Mouse (Mus musculus) limb, embryonic 15.5 days (tissue): ENCODE data around the gene Dapk2. TPM values are rescaled to one million over a fixed set of nuclear protein-coding genes. Genes with fewer than 3 reads are reported as not detected.

Experiments
- ATAC-seq: fragments of 200-750 bp; cut with Nextera tagmentation; 2 replicates; pipeline ENCODE4 v1.8.0; 2017; ENCODE audit warnings: low read depth, moderate TSS enrichment; ENCODE audit not compliant: insufficient number of reproducible peaks, low FRiP score, low TSS enrichment
- H3K27ac ChIP-seq: fragments of 300-500 bp; sonication (generic); 2 replicates; pipeline ENCODE4 v1.5.1; 2015; ENCODE audit warnings: moderate library complexity, mild to moderate bottlenecking, inconsistent platforms
- H3K27me3 ChIP-seq: fragments of 300-500 bp; sonication (generic); 2 replicates; pipeline ENCODE4 v1.6.1; 2015; ENCODE audit warnings: inconsistent platforms
- H3K36me3 ChIP-seq: fragments of 300-500 bp; sonication (generic); 2 replicates; pipeline ENCODE4 v1.6.1; 2015; ENCODE audit warnings: inconsistent platforms
- H3K4me1 ChIP-seq: fragments of 300-500 bp; sonication (generic); 2 replicates; pipeline ENCODE4 v1.6.1; 2015; ENCODE audit warnings: inconsistent platforms
- H3K4me2 ChIP-seq: fragments of 300-500 bp; sonication (generic); 2 replicates; pipeline ENCODE4 v1.6.1; 2015; ENCODE audit warnings: mild to moderate bottlenecking, inconsistent platforms
- H3K4me3 ChIP-seq: fragments of 300-500 bp; sonication (generic); 2 replicates; pipeline ENCODE4 v1.5.1; 2015; ENCODE audit warnings: mild to moderate bottlenecking, inconsistent platforms
- H3K9ac ChIP-seq: fragments of 300-500 bp; sonication (generic); 2 replicates; pipeline ENCODE4 v1.6.1; 2015; ENCODE audit warnings: inconsistent platforms
- H3K9me3 ChIP-seq: fragments of 300-500 bp; sonication (generic); 2 replicates; pipeline ENCODE4 v1.6.1; 2016; ENCODE audit warnings: inconsistent platforms
- WGBS: fragments of 180-500 bp; shearing (Covaris S2); methylation state at CpG from one replicate; pipeline ENCODE4 v1.1.7; 2015; 5-methylcytosine and 5-hydroxymethylcytosine counted together
- polyA plus RNA-seq: library from polyadenylated mRNA; unstranded; fragments of >200 nt; fragmentation: Nextera tagmentation; extraction: Ambion mirVana; gene quantifications from 2 replicates; pipeline ENCODE4 v1.2.1, GENCODE M21; 2015

Gene Dapk2
- polyA plus RNA-seq, 1 experiment from 2014 or later: 4.6 TPM

DNA sequence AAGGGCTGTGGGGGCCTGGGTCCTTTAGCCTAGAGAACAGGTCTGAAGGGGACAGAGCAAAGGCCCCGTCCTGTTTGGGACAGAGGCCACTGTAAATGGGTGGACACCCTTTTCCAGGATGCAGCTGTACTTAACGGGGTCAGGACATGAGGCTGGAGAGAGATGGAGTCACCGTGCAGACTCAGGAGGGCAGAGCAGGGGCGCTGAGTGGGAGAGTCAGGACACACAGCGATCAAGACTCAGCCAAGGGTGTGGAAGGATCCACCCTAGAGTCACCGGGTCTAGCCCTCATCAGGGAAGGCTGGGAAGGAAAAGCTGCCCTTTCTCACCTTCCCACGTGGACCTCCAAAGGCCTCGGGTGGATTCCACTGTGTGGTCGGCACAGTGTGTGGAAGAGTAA is 6.0 kb upstream of the Dapk2 start:
- Histone ChIP-seq H3K4me1 (no peaks in the 10 kb centered on the region), H3K9me3 (no peaks in the 10 kb centered on the region), H3K4me3 (no peak overlapping the region), H3K27ac (no peak overlapping the region), H3K9ac (no peak overlapping the region), H3K4me2 (no peak overlapping the region), H3K27me3 (peaks cover 6% of the 10 kb centered on the region; the same call in 1 of the 2 replicates), H3K36me3 (no peaks in the 10 kb centered on the region)
- WGBS: 65% methylated on average over 9 of the region's 9 CpGs
- no peak for ATAC-seq

DNA sequence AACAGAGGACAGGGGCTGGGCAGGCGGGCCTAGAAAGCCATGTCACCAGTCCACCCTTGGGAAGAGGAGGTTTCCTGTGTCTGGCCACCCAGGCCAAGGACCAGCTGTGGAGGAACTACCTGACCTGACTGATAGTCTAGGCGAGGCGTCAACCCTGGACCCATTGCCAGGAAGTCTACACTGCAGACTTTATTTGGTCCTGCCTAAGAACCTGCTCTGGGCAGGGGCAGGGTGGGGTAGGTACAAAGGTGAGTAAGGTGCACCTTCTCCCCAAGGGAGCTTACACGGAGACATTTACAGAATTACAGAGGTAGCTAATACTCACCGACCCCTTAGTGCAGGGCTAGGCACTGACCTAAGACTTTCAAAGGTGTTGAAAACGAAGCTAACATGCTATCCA is 4.4 kb upstream of the Dapk2 start:
- H3K36me3 ChIP-seq: no peaks in the 10 kb centered on the region
- H3K27ac ChIP-seq: no peak overlapping the region
- no peak for ATAC-seq
- H3K4me1 ChIP-seq: peaks cover 10% of the 10 kb centered on the region; the same call in 1 of the 2 replicates
- H3K9me3 ChIP-seq: no peaks in the 10 kb centered on the region
- no peak overlapping the region for H3K9ac ChIP-seq
- H3K27me3 ChIP-seq: peaks cover 22% of the 10 kb centered on the region
- H3K4me2 ChIP-seq: no peak overlapping the region
- no peak overlapping the region for H3K4me3 ChIP-seq
- 84% methylated on average over 6 of the region's 6 CpGs for WGBS

DNA sequence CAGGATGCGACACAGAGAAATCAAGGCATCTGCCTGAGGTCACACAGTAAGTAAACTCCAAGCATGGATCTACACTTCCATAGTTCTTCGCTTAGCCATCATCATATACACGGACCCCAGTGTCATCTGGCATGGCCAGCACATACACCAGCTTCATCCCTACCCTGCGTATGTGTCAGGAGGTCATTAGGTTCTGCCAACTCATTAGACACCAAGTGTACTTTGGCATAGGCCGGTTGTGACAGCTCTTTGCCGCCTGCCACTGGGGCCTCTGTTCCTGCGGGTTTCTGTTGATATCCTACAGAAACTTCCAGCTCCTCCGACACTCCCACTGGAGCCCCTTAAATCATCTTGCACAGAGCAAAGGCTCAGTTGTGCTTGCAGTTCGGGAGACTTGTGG is 4.0 kb upstream of the Dapk2 start:
- Histone ChIP-seq H3K9me3 (no peaks in the 10 kb centered on the region), H3K4me2 (no peak overlapping the region), H3K27ac (no peak overlapping the region), H3K9ac (no peak overlapping the region), H3K4me3 (no peak overlapping the region), H3K27me3 (peaks cover 26% of the 10 kb centered on the region), H3K36me3 (no peaks in the 10 kb centered on the region), H3K4me1 (peaks cover 10% of the 10 kb centered on the region; the same call in 1 of the 2 replicates)
- WGBS: 90% methylated on average over 9 of the region's 9 CpGs
- no peak for ATAC-seq

DNA sequence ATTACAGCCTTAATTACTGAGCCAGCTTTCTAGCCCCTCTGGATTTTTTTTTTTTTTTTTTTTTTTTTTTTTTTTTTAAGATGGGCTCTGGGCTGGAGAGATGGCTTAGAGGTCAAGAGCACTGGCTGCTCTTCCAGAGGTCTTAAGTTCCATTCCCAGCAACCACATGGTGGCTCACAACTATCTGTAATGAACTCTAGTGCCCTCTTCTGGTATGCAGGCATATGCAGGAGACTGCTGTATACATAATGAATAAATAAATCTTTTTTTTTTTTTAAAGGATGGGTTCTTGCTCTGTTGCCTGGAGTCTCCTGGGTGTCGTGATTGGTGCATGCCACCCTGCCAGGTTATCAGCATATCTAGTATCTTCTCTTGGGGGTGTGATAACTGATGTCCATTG is 2.5 kb upstream of the Dapk2 start:
- H3K9me3 ChIP-seq: no peaks in the 10 kb centered on the region
- H3K36me3 ChIP-seq: no peaks in the 10 kb centered on the region
- no peak overlapping the region for H3K4me2 ChIP-seq
- peaks cover 10% of the 10 kb centered on the region; the same call in 1 of the 2 replicates for H3K4me1 ChIP-seq
- no peak overlapping the region for H3K27ac ChIP-seq
- ATAC-seq: no peak
- no peak overlapping the region for H3K4me3 ChIP-seq
- H3K9ac ChIP-seq: no peak overlapping the region
- 81% methylated on average over 1 of the region's 1 CpGs for WGBS
- peaks cover 32% of the 10 kb centered on the region for H3K27me3 ChIP-seq

DNA sequence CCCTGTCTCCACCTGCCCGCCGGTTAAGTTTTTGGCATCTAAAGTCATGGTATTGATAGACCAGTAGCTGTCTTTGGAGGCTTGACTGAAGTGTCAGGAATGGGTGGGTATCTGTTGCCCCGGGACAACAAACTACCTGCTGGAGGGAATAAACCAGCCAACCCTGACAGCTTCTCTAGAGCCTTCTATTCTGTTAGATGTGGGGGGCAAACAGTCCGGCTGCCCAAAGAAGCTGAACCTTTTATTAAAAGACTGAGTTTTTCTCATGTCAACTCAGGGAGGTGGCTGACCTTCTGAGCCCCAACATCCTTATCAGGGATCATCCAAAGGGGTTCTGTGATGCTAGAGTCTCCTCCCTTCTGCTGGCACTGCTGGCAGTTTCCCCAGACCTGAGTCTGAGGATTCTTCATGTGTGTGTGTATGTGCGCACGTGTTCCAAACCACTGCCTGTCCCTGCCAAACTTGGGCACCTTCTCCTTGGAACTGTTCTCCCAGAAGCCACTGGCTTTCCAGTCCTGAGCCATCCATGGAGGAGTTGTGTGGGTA is 935 bp downstream of the Dapk2 start:
- H3K4me2 ChIP-seq: no peak overlapping the region

DNA sequence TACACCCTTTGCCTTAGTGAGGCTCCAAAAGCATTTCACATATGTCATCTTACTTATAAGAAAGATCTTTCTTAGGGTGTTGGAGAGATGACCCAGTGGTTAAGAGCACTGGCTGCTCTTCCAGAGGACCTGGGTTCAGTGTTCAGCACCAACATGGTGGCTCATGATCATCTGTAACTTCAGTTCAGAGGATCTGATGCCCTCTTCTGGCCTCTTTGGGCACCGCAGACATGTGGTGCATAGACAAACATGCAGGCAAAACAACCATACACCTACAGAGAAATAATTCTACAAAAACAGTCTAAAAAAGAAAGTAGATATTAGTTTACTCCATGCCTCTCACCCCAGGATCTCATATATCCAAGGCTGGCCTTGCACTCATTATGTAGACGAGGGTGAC is 2.1 kb downstream of the Dapk2 start:
- Histone ChIP-seq H3K4me1 (peaks cover 10% of the 10 kb centered on the region; the same call in 1 of the 2 replicates), H3K36me3 (no peaks in the 10 kb centered on the region), H3K9me3 (no peaks in the 10 kb centered on the region), H3K27ac (no peak overlapping the region), H3K4me2 (no peak overlapping the region), H3K27me3 (peaks cover 32% of the 10 kb centered on the region), H3K4me3 (no peak overlapping the region), H3K9ac (no peak overlapping the region)
- 96% methylated on average over 2 of the region's 2 CpGs for WGBS
- ATAC-seq: no peak

More for the DNA sequence above, 935 bp downstream of the Dapk2 start:
- no peak overlapping the region for H3K9ac ChIP-seq
- H3K4me1 ChIP-seq: peaks cover 10% of the 10 kb centered on the region; the same call in 1 of the 2 replicates
- H3K27me3 ChIP-seq: peaks cover 32% of the 10 kb centered on the region
- no peaks in the 10 kb centered on the region for H3K9me3 ChIP-seq
- H3K4me3 ChIP-seq: no peak overlapping the region
- WGBS: 83% methylated on average over 6 of the region's 6 CpGs
- H3K36me3 ChIP-seq: no peaks in the 10 kb centered on the region
- H3K27ac ChIP-seq: no peak overlapping the region
- ATAC-seq: no peak

DNA sequence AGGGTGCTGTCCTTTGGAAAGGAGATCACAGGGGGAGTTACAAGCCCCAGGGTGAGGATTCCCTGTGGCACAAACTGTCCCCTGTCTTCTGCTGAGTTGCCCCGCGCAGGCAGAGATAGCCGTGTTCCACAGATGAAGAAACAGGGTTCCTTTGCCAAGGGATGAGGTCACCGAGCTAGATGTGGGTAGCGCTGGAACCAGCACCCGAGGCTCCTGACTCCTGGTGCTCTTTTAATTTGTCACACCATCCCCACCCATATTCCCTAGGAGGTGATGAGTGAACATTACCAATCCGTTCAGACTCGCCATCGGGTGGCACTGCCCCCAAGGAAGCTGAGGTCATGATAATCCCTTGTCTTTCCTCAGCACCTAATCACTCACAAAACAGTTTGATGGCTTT is 5.0 kb downstream of the Dapk2 start:
- Histone ChIP-seq H3K27me3 (peaks cover 16% of the 10 kb centered on the region), H3K9ac (no peak overlapping the region), H3K4me1 (peaks cover 6% of the 10 kb centered on the region; the same call in 1 of the 2 replicates), H3K4me3 (no peak overlapping the region), H3K36me3 (no peaks in the 10 kb centered on the region), H3K9me3 (no peaks in the 10 kb centered on the region), H3K27ac (no peak overlapping the region), H3K4me2 (no peak overlapping the region)
- 77% methylated on average over 9 of the region's 9 CpGs for WGBS
- ATAC-seq: no peak

DNA sequence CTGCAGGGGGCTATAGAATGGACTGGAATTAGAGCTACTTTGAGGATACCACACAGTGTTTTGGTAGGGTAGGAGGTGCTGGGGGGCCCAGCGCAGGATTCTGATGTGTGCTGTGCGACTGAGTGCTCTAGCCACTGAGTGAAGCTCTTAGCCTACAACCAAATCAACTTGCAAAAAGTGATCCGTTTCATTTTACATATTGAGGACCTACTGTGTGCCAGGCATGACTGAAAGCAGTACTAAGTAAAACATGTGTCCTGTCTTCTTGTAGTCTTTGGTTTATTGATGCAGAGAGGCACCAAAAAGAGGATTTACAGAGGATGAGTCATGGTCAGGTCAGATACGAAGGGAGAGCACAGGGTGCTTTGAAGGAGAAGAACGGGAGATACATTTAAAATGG is 9.2 kb downstream of the Dapk2 start:
- 84% methylated on average over 5 of the region's 5 CpGs for WGBS
- no peak overlapping the region for H3K9ac ChIP-seq
- H3K4me2 ChIP-seq: no peak overlapping the region
- no peaks in the 10 kb centered on the region for H3K27me3 ChIP-seq
- H3K27ac ChIP-seq: no peak overlapping the region
- ATAC-seq: no peak
- no peaks in the 10 kb centered on the region; the same call in 1 of the 2 replicates for H3K4me1 ChIP-seq
- H3K4me3 ChIP-seq: no peak overlapping the region
- H3K36me3 ChIP-seq: no peaks in the 10 kb centered on the region
- no peaks in the 10 kb centered on the region for H3K9me3 ChIP-seq

DNA sequence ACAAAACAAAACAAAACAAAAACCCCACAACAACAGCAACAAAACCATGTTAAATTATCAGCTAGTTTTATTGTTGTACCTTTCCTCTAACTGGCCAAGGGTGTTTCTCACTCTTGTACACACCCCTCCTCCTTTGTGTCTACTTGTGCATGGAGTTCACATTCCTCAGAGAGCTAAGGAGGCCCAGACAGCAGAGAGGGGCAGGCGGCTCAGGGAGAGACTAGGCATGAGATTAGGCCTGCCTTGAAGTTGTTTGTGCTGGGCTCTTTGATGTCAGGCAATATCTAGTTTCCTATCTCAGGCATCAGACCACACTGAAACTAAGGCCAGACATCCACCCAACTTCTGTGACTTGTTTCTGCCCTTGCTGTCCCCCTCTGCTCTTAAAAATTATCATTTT is 10.2 kb downstream of the Dapk2 start:
- Histone ChIP-seq H3K4me1 (no peaks in the 10 kb centered on the region; the same call in 1 of the 2 replicates), H3K36me3 (no peaks in the 10 kb centered on the region), H3K9ac (no peak overlapping the region), H3K4me3 (no peak overlapping the region), H3K9me3 (no peaks in the 10 kb centered on the region), H3K27ac (no peak overlapping the region), H3K27me3 (no peaks in the 10 kb centered on the region), H3K4me2 (no peak overlapping the region)
- WGBS: 27% methylated on average over 1 of the region's 1 CpGs
- no peak for ATAC-seq

DNA sequence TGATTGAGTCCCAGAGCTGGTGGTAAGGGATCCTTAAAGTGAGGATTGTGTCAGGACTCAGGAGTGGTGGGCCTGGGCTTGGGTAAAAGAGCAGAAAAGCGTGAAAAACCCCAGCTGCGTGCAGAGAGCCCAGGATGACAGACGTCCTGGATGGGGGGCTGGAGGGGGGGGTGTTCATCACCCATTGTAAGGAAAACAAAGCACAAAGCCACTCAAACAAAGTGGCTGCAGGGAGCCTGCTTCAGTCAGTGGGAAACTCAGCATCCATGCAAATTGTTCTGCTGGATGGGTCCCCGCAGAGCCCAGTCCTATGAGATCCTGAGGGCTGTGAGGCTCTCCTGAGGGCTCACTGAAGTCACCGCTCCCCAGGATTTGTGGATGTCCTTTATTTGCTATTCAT is 12.5 kb downstream of the Dapk2 start:
- H3K27me3 ChIP-seq: no peaks in the 10 kb centered on the region
- no peak overlapping the region for H3K4me3 ChIP-seq
- no peaks in the 10 kb centered on the region for H3K9me3 ChIP-seq
- 57% methylated on average over 5 of the region's 5 CpGs for WGBS
- H3K4me1 ChIP-seq: no peaks in the 10 kb centered on the region; the same call in 1 of the 2 replicates
- H3K4me2 ChIP-seq: no peak overlapping the region
- no peak for ATAC-seq
- H3K36me3 ChIP-seq: no peaks in the 10 kb centered on the region
- no peak overlapping the region for H3K9ac ChIP-seq
- no peak overlapping the region for H3K27ac ChIP-seq

DNA sequence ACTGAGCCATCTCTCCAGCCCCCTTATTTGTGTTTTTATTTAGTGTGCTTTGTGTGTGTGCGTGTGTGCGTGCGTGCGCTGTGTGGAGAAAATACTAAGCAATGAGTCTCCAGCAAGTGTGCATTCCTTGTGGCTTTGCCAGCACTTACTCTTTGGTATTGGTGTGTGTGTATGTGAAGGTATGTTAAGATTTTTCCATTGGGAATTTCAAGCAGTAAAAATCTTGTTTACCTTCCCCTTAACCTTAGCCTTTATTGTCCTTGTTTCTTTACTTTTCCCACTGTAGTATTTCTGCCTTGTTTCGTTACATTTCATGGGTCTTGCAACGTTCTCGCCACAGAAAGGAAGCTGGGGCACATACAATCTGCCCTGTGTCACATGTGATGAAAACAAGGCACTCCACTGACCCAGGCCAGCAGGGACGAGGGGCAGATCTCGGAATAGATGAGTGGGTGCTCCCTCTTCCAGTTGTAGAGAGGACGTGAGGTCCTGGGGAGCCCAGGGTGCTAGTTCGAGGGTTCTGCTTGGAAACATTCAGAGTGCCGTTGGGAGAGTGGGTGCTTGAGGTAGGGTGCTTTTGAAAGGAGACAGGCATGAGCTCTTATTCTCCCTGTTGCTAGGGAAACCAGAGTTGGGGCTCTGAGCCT is 13.4 kb downstream of the Dapk2 start:
- no peak overlapping the region for H3K27ac ChIP-seq
- ATAC-seq: no peak

DNA sequence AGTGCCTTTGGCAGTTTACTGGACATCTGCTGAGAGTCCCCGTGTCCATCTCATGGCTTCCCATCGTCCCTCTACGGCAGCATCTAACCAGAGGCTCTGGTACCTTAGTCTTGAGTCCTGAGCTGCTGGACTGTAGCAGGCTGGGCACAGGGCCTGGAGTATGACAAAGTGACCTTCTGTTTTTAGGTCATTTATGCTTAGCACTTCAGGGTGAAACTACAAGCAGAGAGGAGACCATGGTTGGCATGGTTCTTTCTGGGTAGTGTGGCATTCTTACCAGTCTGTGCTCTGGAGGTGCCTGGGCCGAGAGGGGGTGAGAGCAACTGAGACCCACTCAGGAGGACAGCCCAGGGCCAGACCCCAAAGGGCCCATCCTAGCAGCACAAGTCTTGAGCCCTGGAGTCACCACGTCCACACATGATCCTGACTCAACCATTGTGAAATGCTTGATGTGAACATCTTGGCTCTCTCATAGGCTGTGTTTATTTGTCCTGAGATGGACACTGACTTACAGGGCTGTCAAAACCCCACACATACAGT is 15.4 kb downstream of the Dapk2 start:
- H3K27me3 ChIP-seq: no peaks in the 10 kb centered on the region
- H3K9ac ChIP-seq: no peak overlapping the region
- H3K4me1 ChIP-seq: no peaks in the 10 kb centered on the region; the same call in 1 of the 2 replicates
- H3K36me3 ChIP-seq: no peaks in the 10 kb centered on the region
- no peak for ATAC-seq
- no peak overlapping the region for H3K4me3 ChIP-seq
- no peak overlapping the region for H3K4me2 ChIP-seq
- 97% methylated on average over 5 of the region's 5 CpGs for WGBS
- H3K9me3 ChIP-seq: no peaks in the 10 kb centered on the region
- H3K27ac ChIP-seq: no peak overlapping the region

More for the DNA sequence above, 13.4 kb downstream of the Dapk2 start:
- Histone ChIP-seq H3K9me3 (no peaks in the 10 kb centered on the region), H3K9ac (no peak overlapping the region), H3K4me3 (no peak overlapping the region), H3K4me1 (no peaks in the 10 kb centered on the region; the same call in 1 of the 2 replicates), H3K36me3 (no peaks in the 10 kb centered on the region), H3K27me3 (no peaks in the 10 kb centered on the region), H3K4me2 (no peak overlapping the region)
- 72% methylated on average over 12 of the region's 12 CpGs for WGBS
